Mouse (Mus musculus): ENCODE results near the gene Tnfsf14. TPM values are rescaled to one million over a fixed set of nuclear protein-coding genes. Genes with fewer than 3 reads are reported as not detected.

Tnfsf14 gene
- polyA plus RNA-seq, 1 experiment from 2014 or later: not detected

DNA sequence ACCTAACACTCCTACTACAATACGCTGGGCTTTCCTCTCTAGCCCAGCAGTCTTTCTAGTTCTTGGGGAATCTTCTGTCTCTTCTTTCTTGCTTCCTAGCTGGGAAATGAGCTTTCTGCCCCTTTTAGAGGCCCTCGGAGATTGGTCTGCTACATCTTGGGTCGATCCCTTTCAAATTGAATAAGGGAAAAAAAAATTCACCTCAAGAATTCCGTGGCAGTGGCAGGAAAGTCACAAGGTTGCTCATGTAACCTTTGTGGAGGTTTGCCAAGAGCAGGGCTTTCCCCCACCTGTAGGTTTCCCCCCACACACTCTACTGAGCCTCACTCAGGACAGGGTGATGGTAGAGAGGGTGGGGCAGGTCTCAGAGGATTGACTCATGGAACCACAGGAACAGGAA lies 40.2 kb downstream of the Tnfsf14 start:
- no peak overlapping the region for H3K4me2 ChIP-seq
- no peaks in the 10 kb centered on the region for H3K36me3 ChIP-seq
- 82% methylated on average over 4 of the region's 4 CpGs for WGBS
- no peak overlapping the region for H3K27ac ChIP-seq
- peaks cover 29% of the 10 kb centered on the region for H3K27me3 ChIP-seq
- ATAC-seq (ENCODE audit: insufficient number of reproducible peaks, insufficient read depth, low FRiP score, low TSS enrichment, low read depth): no peak
- no peaks in the 10 kb centered on the region for H3K9me3 ChIP-seq
- H3K4me1 ChIP-seq: peaks cover 8% of the 10 kb centered on the region; the same call in 1 of the 2 replicates
- H3K4me3 ChIP-seq: no peak overlapping the region
- no peak overlapping the region for H3K9ac ChIP-seq

DNA sequence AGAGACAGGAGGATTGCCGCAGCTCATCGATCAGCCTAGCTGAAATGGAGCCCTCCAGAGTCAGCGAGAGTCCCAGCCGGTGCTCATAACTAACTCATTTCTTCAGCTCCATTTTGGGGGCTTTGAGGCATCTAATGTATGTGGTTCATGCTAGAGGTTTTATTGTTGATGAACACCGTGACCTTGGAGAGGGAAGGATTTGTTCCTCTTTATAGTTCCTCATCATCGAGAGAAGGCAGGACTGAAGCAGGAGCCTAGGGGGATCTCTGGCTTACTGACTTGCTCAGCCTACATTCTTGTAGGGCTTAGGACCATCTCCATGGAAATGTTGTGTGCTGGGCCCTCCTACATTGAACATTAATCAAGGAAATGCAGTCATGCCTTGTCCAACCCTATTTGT lies 41.0 kb downstream of the Tnfsf14 start:
- H3K9ac ChIP-seq: no peak overlapping the region
- no peaks in the 10 kb centered on the region for H3K9me3 ChIP-seq
- H3K4me2 ChIP-seq: no peak overlapping the region
- no peak overlapping the region for H3K27ac ChIP-seq
- WGBS: 82% methylated on average over 6 of the region's 6 CpGs
- H3K27me3 ChIP-seq: peaks cover 36% of the 10 kb centered on the region
- H3K4me1 ChIP-seq: peaks cover 8% of the 10 kb centered on the region; the same call in 1 of the 2 replicates
- no peak overlapping the region for H3K4me3 ChIP-seq
- H3K36me3 ChIP-seq: no peaks in the 10 kb centered on the region
- no peak for ATAC-seq (ENCODE audit: insufficient number of reproducible peaks, insufficient read depth, low FRiP score, low TSS enrichment, low read depth)

DNA sequence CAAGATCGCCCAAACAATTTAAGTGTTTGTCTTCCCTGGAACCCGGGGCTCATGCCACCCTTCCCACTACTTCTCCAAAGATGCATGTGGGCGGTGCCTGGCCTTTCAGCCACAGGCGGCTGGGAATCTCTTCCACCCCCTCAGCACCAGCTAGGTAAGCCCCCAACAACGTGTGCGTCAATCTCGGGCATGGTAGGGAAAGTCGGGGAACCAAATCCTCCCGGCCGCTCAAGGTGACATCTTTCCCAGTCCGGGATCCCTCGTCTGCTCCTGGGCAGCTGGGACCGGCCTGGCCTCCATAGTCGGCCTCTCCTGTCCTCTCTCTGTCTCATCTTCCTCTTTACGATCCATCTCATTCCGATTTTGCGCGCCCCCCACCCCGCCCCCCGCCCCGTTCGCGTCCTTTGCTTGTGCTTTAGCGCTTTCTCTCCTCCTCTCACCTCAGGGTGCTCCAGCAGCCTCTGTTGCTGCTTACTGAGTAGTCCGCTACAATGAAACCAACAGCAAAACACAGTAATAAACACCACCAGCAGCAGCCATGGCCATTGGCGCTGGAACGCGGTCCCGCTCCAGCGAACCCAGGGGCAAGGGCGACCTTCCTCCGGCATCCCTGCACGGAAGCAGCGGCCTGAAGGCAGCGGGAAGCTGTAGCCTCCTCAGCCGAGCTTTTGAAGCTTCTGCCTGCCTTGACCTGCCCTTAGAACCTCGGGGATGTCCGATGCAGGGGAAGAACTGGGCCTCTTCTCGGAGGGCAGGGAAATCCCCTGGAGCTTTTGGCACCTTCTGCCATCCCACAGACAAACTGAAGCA lies 44.8 kb downstream of the Tnfsf14 start, which contains the start of gene Cd70:
TSS of gene Cd70 (minus strand) at position 784 of the 810 bp plus-strand sequence.
- no peak for ATAC-seq (ENCODE audit: insufficient number of reproducible peaks, insufficient read depth, low FRiP score, low TSS enrichment, low read depth)
- H3K4me2 ChIP-seq: peak within 1 kb of the TSS; percentile 62
- WGBS: 2% methylated on average over 39 of the region's 39 CpGs
- H3K9me3 ChIP-seq: no peaks in the 10 kb centered on the region
- peak within 1 kb of the TSS; percentile 35 for H3K4me3 ChIP-seq
- no peak within 1 kb of the TSS for H3K27ac ChIP-seq
- peaks cover 58% of the 10 kb centered on the region for H3K27me3 ChIP-seq
- H3K36me3 ChIP-seq: no peaks in the 10 kb centered on the region
- H3K9ac ChIP-seq: peak within 1 kb of the TSS; percentile 58
- peaks cover 8% of the 10 kb centered on the region; the same call in 1 of the 2 replicates for H3K4me1 ChIP-seq

DNA sequence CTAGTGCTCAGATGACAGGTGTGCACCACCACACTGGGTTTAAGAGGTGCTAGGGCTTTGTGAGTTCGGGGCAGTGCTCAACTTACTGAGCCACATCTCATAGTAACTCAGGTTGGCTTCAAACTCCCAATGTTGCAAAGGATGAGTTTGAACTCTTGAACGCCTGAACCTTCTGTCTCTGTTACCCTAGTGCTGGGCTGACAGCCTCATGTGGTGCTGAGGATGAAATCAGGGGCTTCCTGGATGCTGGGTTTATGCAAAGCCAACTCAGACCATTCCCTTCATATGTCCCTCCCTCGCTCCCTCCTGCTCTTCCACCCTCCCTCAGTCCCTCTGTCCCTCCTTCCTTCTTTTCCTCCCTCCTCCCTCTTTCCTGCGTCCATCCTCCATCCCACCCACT lies 45.6 kb downstream of the Tnfsf14 start:
- Histone ChIP-seq H3K4me2 (no peak overlapping the region), H3K27ac (no peak overlapping the region), H3K36me3 (no peaks in the 10 kb centered on the region), H3K4me3 (no peak overlapping the region), H3K4me1 (peaks cover 8% of the 10 kb centered on the region; the same call in 1 of the 2 replicates), H3K9me3 (no peaks in the 10 kb centered on the region), H3K9ac (no peak overlapping the region), H3K27me3 (peaks cover 58% of the 10 kb centered on the region)
- no peak for ATAC-seq (ENCODE audit: insufficient number of reproducible peaks, insufficient read depth, low FRiP score, low TSS enrichment, low read depth)
- WGBS: 57% methylated on average over 4 of the region's 4 CpGs

DNA sequence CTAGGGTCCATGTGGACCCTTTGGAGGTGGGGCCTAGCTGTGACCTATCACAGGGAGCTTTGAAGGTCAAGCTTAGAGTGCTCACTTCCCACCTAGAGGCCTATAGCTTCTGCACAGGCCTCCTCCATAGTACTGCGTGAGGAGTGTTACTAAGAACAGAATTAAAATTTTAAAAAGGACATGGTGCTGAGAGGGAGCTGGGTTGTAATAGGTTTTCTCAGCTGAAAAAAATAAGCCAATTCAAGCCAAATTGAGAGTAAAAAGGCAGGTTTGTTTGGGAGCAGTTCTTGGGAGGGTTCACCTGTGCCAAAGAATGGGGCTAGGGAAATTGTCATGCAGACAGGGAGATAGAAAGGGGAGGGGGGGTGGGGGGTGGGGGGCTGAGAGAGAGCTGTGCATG lies 48.9 kb downstream of the Tnfsf14 start:
- no peaks in the 10 kb centered on the region for H3K36me3 ChIP-seq
- H3K9me3 ChIP-seq: no peaks in the 10 kb centered on the region
- H3K4me2 ChIP-seq: no peak overlapping the region
- ATAC-seq (ENCODE audit: insufficient number of reproducible peaks, insufficient read depth, low FRiP score, low TSS enrichment, low read depth): no peak
- H3K27me3 ChIP-seq: peaks cover 49% of the 10 kb centered on the region
- no peak overlapping the region for H3K9ac ChIP-seq
- no peak overlapping the region for H3K4me3 ChIP-seq
- H3K27ac ChIP-seq: no peak overlapping the region
- peaks cover 8% of the 10 kb centered on the region; the same call in 1 of the 2 replicates for H3K4me1 ChIP-seq
- 64% methylated on average over 1 of the region's 1 CpGs for WGBS

DNA sequence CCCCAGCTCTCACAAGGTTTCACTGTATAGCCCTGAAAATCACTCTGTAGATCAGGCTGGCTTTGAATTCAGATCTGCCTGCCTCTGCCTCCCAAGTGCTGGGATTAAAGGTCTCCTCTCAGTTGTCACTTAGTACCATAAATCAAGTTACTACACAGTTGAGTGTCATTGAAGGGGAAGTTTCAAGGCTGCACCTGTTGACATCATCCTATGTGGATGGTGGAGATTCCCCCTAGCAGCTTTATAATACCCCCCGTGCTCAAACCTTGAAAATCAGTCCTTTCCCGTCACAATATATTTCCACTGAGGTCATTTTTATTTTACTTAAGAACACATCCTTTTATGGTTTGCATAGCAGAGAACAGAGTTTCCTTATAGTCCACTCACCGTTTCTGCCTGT lies 50.3 kb downstream of the Tnfsf14 start:
- no peak overlapping the region for H3K9ac ChIP-seq
- ATAC-seq (ENCODE audit: insufficient number of reproducible peaks, insufficient read depth, low FRiP score, low TSS enrichment, low read depth): no peak
- H3K4me1 ChIP-seq: no peaks in the 10 kb centered on the region
- WGBS: 81% methylated on average over 3 of the region's 3 CpGs
- no peak overlapping the region for H3K4me3 ChIP-seq
- H3K27ac ChIP-seq: no peak overlapping the region
- H3K4me2 ChIP-seq: no peak overlapping the region
- H3K36me3 ChIP-seq: no peaks in the 10 kb centered on the region
- H3K27me3 ChIP-seq: peaks cover 35% of the 10 kb centered on the region
- no peaks in the 10 kb centered on the region for H3K9me3 ChIP-seq

DNA sequence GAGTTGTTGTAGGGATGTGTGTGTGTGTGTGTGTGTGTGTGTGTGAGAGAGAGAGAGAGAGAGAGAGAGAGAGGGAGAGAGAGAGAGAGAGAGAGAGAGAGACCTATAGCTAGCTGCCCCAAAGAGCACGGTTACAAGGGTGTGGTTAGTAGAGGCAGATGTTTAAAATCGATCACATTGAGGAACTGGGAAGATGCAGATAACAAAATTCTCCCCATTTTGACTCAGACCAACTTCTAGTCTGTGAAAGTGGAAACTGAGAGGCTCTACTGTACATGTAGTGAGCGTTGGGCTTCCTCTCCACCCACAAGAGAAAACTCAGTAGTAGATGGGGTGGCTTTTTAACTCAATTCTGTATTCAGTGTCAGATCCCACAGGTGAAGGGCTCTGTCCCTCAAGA lies 54.3 kb downstream of the Tnfsf14 start:
- Histone ChIP-seq H3K27me3 (peaks cover 6% of the 10 kb centered on the region; the same call in 1 of the 2 replicates), H3K4me3 (no peak overlapping the region), H3K36me3 (no peaks in the 10 kb centered on the region), H3K4me2 (no peak overlapping the region), H3K9ac (no peak overlapping the region), H3K4me1 (no peaks in the 10 kb centered on the region), H3K9me3 (no peaks in the 10 kb centered on the region), H3K27ac (no peak overlapping the region)
- ATAC-seq (ENCODE audit: insufficient number of reproducible peaks, insufficient read depth, low FRiP score, low TSS enrichment, low read depth): no peak
- WGBS: 87% methylated on average over 3 of the region's 3 CpGs

Small RNA genes within 50 kb of the gene (microRNA-seq; reads per million reads assigned to microRNA genes)
- gene Mir6978: not detected

Other genes with a start within 250 kb of the Tnfsf14 start
- 0.17 and 0.25 TPM in 2 replicates for gene Acer1, start 212.1 kb downstream of the Tnfsf14 start, polyA plus RNA-seq (2015; fragmentation: Nextera tagmentation; extraction: Ambion mirVana)
- gene Clpp, start 203.9 kb downstream of the Tnfsf14 start, polyA plus RNA-seq (2015; fragmentation: Nextera tagmentation; extraction: Ambion mirVana): 149 and 160 TPM in 2 replicates
- gene Alkbh7, start 196.8 kb downstream of the Tnfsf14 start, polyA plus RNA-seq (2015; fragmentation: Nextera tagmentation; extraction: Ambion mirVana): 36.2 and 42.0 TPM in 2 replicates
- gene Pspn, start 194.2 kb downstream of the Tnfsf14 start, polyA plus RNA-seq (2015; fragmentation: Nextera tagmentation; extraction: Ambion mirVana): 0.87 TPM in 1 of 2 replicates, not detected in the other
- gene Gtf2f1, start 182.9 kb downstream of the Tnfsf14 start, polyA plus RNA-seq (2015; fragmentation: Nextera tagmentation; extraction: Ambion mirVana): 65.5 and 71.3 TPM in 2 replicates
- 0.24 and 0.59 TPM in 2 replicates for gene Gm17949, start 182.7 kb downstream of the Tnfsf14 start, polyA plus RNA-seq (2015; fragmentation: Nextera tagmentation; extraction: Ambion mirVana)
- 45.7 and 49.8 TPM in 2 replicates for gene Khsrp, start 162.7 kb downstream of the Tnfsf14 start, polyA plus RNA-seq (2015; fragmentation: Nextera tagmentation; extraction: Ambion mirVana)
- not detected in 2 replicates for gene Slc25a41, start 152.5 kb downstream of the Tnfsf14 start, polyA plus RNA-seq (2015; fragmentation: Nextera tagmentation; extraction: Ambion mirVana)
- 7.3 and 7.9 TPM in 2 replicates for gene Crb3, start 135.1 kb downstream of the Tnfsf14 start, polyA plus RNA-seq (2015; fragmentation: Nextera tagmentation; extraction: Ambion mirVana)
- 9.1 TPM in 2 replicates for gene Slc25a23, start 134.3 kb downstream of the Tnfsf14 start, polyA plus RNA-seq (2015; fragmentation: Nextera tagmentation; extraction: Ambion mirVana)
- 1.6 and 2.4 TPM in 2 replicates for gene Dennd1c, start 115.7 kb downstream of the Tnfsf14 start, polyA plus RNA-seq (2015; fragmentation: Nextera tagmentation; extraction: Ambion mirVana)
- gene Tubb4a, start 106.4 kb downstream of the Tnfsf14 start, polyA plus RNA-seq (2015; fragmentation: Nextera tagmentation; extraction: Ambion mirVana): 9.4 and 10.3 TPM in 2 replicates
- 7.9 and 8.2 TPM in 2 replicates for gene Tnfsf9, start 88.9 kb downstream of the Tnfsf14 start, polyA plus RNA-seq (2015; fragmentation: Nextera tagmentation; extraction: Ambion mirVana)
- gene Cd70, start 44.4 kb downstream of the Tnfsf14 start, polyA plus RNA-seq (2015; fragmentation: Nextera tagmentation; extraction: Ambion mirVana): not detected in 2 replicates
- 0.13 and 4.8 TPM in 2 replicates for gene C3, start 34.0 kb upstream of the Tnfsf14 start, polyA plus RNA-seq (2015; fragmentation: Nextera tagmentation; extraction: Ambion mirVana)
- gene Gpr108, start 54.3 kb upstream of the Tnfsf14 start, polyA plus RNA-seq (2015; fragmentation: Nextera tagmentation; extraction: Ambion mirVana): 31.6 and 33.1 TPM in 2 replicates
- 38.1 and 41.5 TPM in 2 replicates for gene Trip10, start 55.3 kb upstream of the Tnfsf14 start, polyA plus RNA-seq (2015; fragmentation: Nextera tagmentation; extraction: Ambion mirVana)
- gene Vav1, start 84.9 kb upstream of the Tnfsf14 start, polyA plus RNA-seq (2015; fragmentation: Nextera tagmentation; extraction: Ambion mirVana): 2.6 and 2.9 TPM in 2 replicates
- 4.8 and 6.4 TPM in 2 replicates for gene Adgre1, start 164.5 kb upstream of the Tnfsf14 start, polyA plus RNA-seq (2015; fragmentation: Nextera tagmentation; extraction: Ambion mirVana)